Mouse (Mus musculus) embryonic facial prominence, embryonic 13.5 days (tissue): Measurements from ENCODE around the gene Prpf4b. TPM values are rescaled to one million over a fixed set of nuclear protein-coding genes. Genes with fewer than 3 reads are reported as not detected.
"Not testable (repeated sequence)": the region's sequence is repeated elsewhere in the genome, so short reads cannot be mapped to it uniquely, and the experiment has no call there.

Experiments used
- ATAC-seq: fragments of 200-750 bp; cut with Nextera tagmentation; 2 replicates; pipeline ENCODE4 v1.8.0; 2017; ENCODE audit warnings: low read depth; ENCODE audit not compliant: insufficient number of reproducible peaks, insufficient read depth, low FRiP score, low TSS enrichment
- H3K27ac ChIP-seq: fragments of 300-500 bp; sonication (generic); 2 replicates; pipeline ENCODE4 v1.5.1; 2015; ENCODE audit warnings: moderate library complexity, mild to moderate bottlenecking, inconsistent platforms
- H3K27me3 ChIP-seq: fragments of 300-500 bp; sonication (generic); 2 replicates; pipeline ENCODE4 v1.6.1; 2015; ENCODE audit warnings: mild to moderate bottlenecking, inconsistent platforms
- H3K36me3 ChIP-seq: fragments of 300-500 bp; sonication (generic); 2 replicates; pipeline ENCODE4 v1.6.1; 2015; ENCODE audit warnings: mild to moderate bottlenecking, inconsistent platforms
- H3K4me1 ChIP-seq: fragments of 300-500 bp; sonication (generic); 2 replicates; pipeline ENCODE4 v1.6.1; 2015; ENCODE audit warnings: inconsistent platforms
- H3K4me2 ChIP-seq: fragments of 300-500 bp; sonication (generic); 2 replicates; pipeline ENCODE4 v1.6.1; 2015; ENCODE audit warnings: moderate library complexity, mild to moderate bottlenecking, inconsistent platforms
- H3K4me3 ChIP-seq: fragments of 300-500 bp; sonication (generic); 2 replicates; pipeline ENCODE4 v1.5.1; 2015; ENCODE audit warnings: mild to moderate bottlenecking, inconsistent platforms
- H3K9ac ChIP-seq: fragments of 300-500 bp; sonication (generic); 2 replicates; pipeline ENCODE4 v1.6.1; 2015; ENCODE audit warnings: mild to moderate bottlenecking, inconsistent platforms
- H3K9me3 ChIP-seq: fragments of 300-500 bp; sonication (generic); 2 replicates; pipeline ENCODE4 v1.6.1; 2016; ENCODE audit warnings: inconsistent platforms
- WGBS: fragments of 180-500 bp; shearing (Covaris S2); methylation state at CpG from one replicate; pipeline ENCODE4 v1.1.7; 2015; ENCODE audit warnings: mixed read lengths; 5-methylcytosine and 5-hydroxymethylcytosine counted together
- polyA plus RNA-seq: library from polyadenylated mRNA; unstranded; fragments of >200 nt; fragmentation: Nextera tagmentation; extraction: Ambion mirVana; gene quantifications from 2 replicates; pipeline ENCODE4 v1.2.1, GENCODE M21; 2015

Prpf4b gene
- polyA plus RNA-seq, 1 experiment from 2014 or later: 95.6 TPM

- H3K27ac ChIP-seq: peak overlapping the region; percentile 99
- H3K4me2 ChIP-seq: peak overlapping the region; percentile 70
- peaks cover 20% of the 10 kb centered on the region for H3K4me1 ChIP-seq
- H3K9me3 ChIP-seq: no peaks in the 10 kb centered on the region
- whole genome bisulfite sequencing: 3% methylated on average over 45 of the region's 45 CpGs
- peak overlapping the region; percentile 97 for H3K9ac ChIP-seq
- ATAC-seq: peak; percentile 94
- peak overlapping the region; percentile 92 for H3K4me3 ChIP-seq
- H3K36me3 ChIP-seq: 0 out of 2 replicates have a peak, but pooled peaks cover 1% of the 10 kb centered on the region
- no peaks in the 10 kb centered on the region for H3K27me3 ChIP-seq
Measured at GRCm38 (mm10) chr13:34873801-34874681, 1.1 kb upstream of the Prpf4b start.

- Histone ChIP-seq H3K27ac (peak overlapping the region; percentile 99), H3K4me1 (peaks cover 20% of the 10 kb centered on the region), H3K4me2 (peak overlapping the region; percentile 70), H3K4me3 (peak overlapping the region; percentile 92), H3K9ac (peak overlapping the region; percentile 97)
- not testable (repeated sequence) for H3K9me3 ChIP-seq, ATAC-seq, H3K36me3 ChIP-seq, H3K27me3 ChIP-seq
- 19% methylated on average over 13 of the region's 13 CpGs for WGBS
Measured at GRCm38 (mm10) chr13:34874736-34875135, 366 bp upstream of the Prpf4b start.

- under 1% methylated on average over 50 of the region's 50 CpGs for WGBS
- peak; percentile 35; the same call in 1 of the 2 replicates for ATAC-seq
- Histone ChIP-seq H3K36me3 (0 out of 2 replicates have a peak, but pooled peaks cover 7% of the 10 kb centered on the region), H3K9ac (peak overlapping the region; percentile 97), H3K9me3 (no peaks in the 10 kb centered on the region), H3K4me2 (peak overlapping the region; percentile 70), H3K27me3 (no peaks in the 10 kb centered on the region), H3K4me3 (peak overlapping the region; percentile 92), H3K27ac (peak overlapping the region; percentile 99), H3K4me1 (peaks cover 20% of the 10 kb centered on the region)
Measured at GRCm38 (mm10) chr13:34875741-34876445, 791 bp downstream of the Prpf4b start.

GRCm38 (mm10) chr13:34876481-34876880 lies 1.4 kb downstream of the Prpf4b start:
- no peak for ATAC-seq
- Histone ChIP-seq H3K36me3 (0 out of 2 replicates have a peak, but pooled peaks cover 7% of the 10 kb centered on the region), H3K27me3 (no peaks in the 10 kb centered on the region), H3K4me3 (peak overlapping the region; percentile 92), H3K9me3 (no peaks in the 10 kb centered on the region), H3K4me1 (peaks cover 20% of the 10 kb centered on the region), H3K4me2 (peak overlapping the region; percentile 70), H3K9ac (peak overlapping the region; percentile 97), H3K27ac (0 out of 2 replicates have a peak overlapping the region, but pooled peaks have one; percentile 99)
- 9% methylated on average over 3 of the region's 3 CpGs for WGBS

- Histone ChIP-seq H3K9me3 (no peaks in the 10 kb centered on the region), H3K4me2 (no peak overlapping the region), H3K27me3 (no peaks in the 10 kb centered on the region), H3K27ac (no peak overlapping the region), H3K4me3 (no peak overlapping the region), H3K36me3 (peaks cover 92% of the 10 kb centered on the region), H3K4me1 (no peaks in the 10 kb centered on the region), H3K9ac (no peak overlapping the region)
- WGBS: 93% methylated on average over 1 of the region's 1 CpGs
- no peak for ATAC-seq
Measured at GRCm38 (mm10) chr13:34892871-34893270, 17.8 kb downstream of the Prpf4b start.

GRCm38 (mm10) chr13:34914614-34915013 lies 39.5 kb downstream of the Prpf4b start:
- H3K9me3 ChIP-seq: no peaks in the 10 kb centered on the region
- no peaks in the 10 kb centered on the region for H3K27me3 ChIP-seq
- no peaks in the 10 kb centered on the region for H3K36me3 ChIP-seq
- H3K4me2 ChIP-seq: no peak overlapping the region
- no peak for ATAC-seq
- peaks cover 5% of the 10 kb centered on the region; the same call in 1 of the 2 replicates for H3K4me1 ChIP-seq
- no peak overlapping the region for H3K4me3 ChIP-seq
- H3K27ac ChIP-seq: no peak overlapping the region
- 74% methylated on average over 9 of the region's 9 CpGs for WGBS
- H3K9ac ChIP-seq: no peak overlapping the region

GRCm38 (mm10) chr13:34916520-34917167 lies 41.5 kb downstream of the Prpf4b start:
- no peak for ATAC-seq
- Histone ChIP-seq H3K9me3 (no peaks in the 10 kb centered on the region), H3K4me2 (peak overlapping the region; percentile 55), H3K36me3 (no peaks in the 10 kb centered on the region), H3K4me1 (peaks cover 5% of the 10 kb centered on the region; the same call in 1 of the 2 replicates), H3K9ac (peak overlapping the region; percentile 57), H3K27me3 (no peaks in the 10 kb centered on the region), H3K27ac (no peak overlapping the region), H3K4me3 (peak overlapping the region; percentile 22)
- WGBS: 42% methylated on average over 37 of the region's 37 CpGs

GRCm38 (mm10) chr13:34924210-34924609 lies 49.1 kb downstream of the Prpf4b start, which contains the start of the genes Fam217a and 4933417A18Rik:
Gene Fam217a (minus strand): TSS chr13:34924310.
Gene 4933417A18Rik (plus strand): TSS chr13:34924409.
- WGBS: 77% methylated on average over 4 of the region's 4 CpGs
- H3K9ac ChIP-seq: no peak within 1 kb of the TSS
- H3K4me3 ChIP-seq: no peak within 1 kb of the TSS
- H3K4me2 ChIP-seq: no peak within 1 kb of the TSS
- H3K27ac ChIP-seq: no peak within 1 kb of the TSS
- no peaks in the 10 kb centered on the region for H3K27me3 ChIP-seq
- no peaks in the 10 kb centered on the region for H3K4me1 ChIP-seq
- H3K9me3 ChIP-seq: no peaks in the 10 kb centered on the region
- no peaks in the 10 kb centered on the region for H3K36me3 ChIP-seq
- ATAC-seq: no peak

GRCm38 (mm10) chr13:34934931-34935644 lies 60.0 kb downstream of the Prpf4b start:
- WGBS: 49% methylated on average over 10 of the region's 10 CpGs
- no peaks in the 10 kb centered on the region for H3K36me3 ChIP-seq
- ATAC-seq: no peak

GRCm38 (mm10) chr13:34942370-34942769 lies 67.3 kb downstream of the Prpf4b start:
- Histone ChIP-seq H3K4me3 (no peak overlapping the region), H3K27me3 (no peaks in the 10 kb centered on the region), H3K9ac (no peak overlapping the region), H3K4me1 (no peaks in the 10 kb centered on the region), H3K4me2 (no peak overlapping the region), H3K27ac (no peak overlapping the region), H3K9me3 (no peaks in the 10 kb centered on the region), H3K36me3 (no peaks in the 10 kb centered on the region)
- ATAC-seq: no peak

More at GRCm38 (mm10) chr13:34934931-34935644, 60.0 kb downstream of the Prpf4b start:
- Histone ChIP-seq H3K4me1 (no peaks in the 10 kb centered on the region; the same call in 1 of the 2 replicates), H3K9me3 (no peaks in the 10 kb centered on the region), H3K27ac (no peak overlapping the region), H3K4me3 (no peak overlapping the region), H3K9ac (no peak overlapping the region), H3K27me3 (no peaks in the 10 kb centered on the region), H3K4me2 (no peak overlapping the region)

GRCm38 (mm10) chr13:34951437-34951836 lies 76.3 kb downstream of the Prpf4b start:
- not testable (repeated sequence) for H3K27me3 ChIP-seq, ATAC-seq, H3K36me3 ChIP-seq, H3K4me3 ChIP-seq, H3K4me1 ChIP-seq, H3K27ac ChIP-seq, H3K4me2 ChIP-seq, H3K9me3 ChIP-seq, H3K9ac ChIP-seq
- WGBS: 93% methylated on average over 2 of the region's 2 CpGs
